Mouse (Mus musculus): ENCODE results near the gene Zfp697.

- TF ChIP-seq GATA1 (IDR thresholded peaks at IDR 0.05; ENCODE audit: low read length) (no peak), TAL1 (IDR thresholded peaks at IDR 0.05; ENCODE audit: low read length) (no peak)
Observed at GRCm38 (mm10) chr3:98720740-98721139, 338.5 kb downstream of the Zfp697 start.

Data from erythroblast, embryonic 14.5 days (primary cell).